Mouse (Mus musculus) left cerebral cortex, postnatal 25 days (tissue): ENCODE measurements at regions not wholly inside any gene's neighbourhood (a gene's known extent, or its start where the extent isn't known, plus 50 kb on each side); places are given as distances from the start of the nearest gene placed in this dataset.

Source experiments
- DNase-seq, 2 experiments: peaks; one replicate each; pipeline ENCODE4 v3.0.0; 2022; ENCODE audit warnings: low spot score in 2 of 2, mixed read lengths in 1 of 2
- intact Hi-C: fragments of 180-260 bp; cut with DNase I; formaldehyde crosslinking; loops from one replicate; pipeline ENCODE4 v1.15.1; 2025

GRCm38 (mm10) chrX:167011977-167012542 lies 197.1 kb downstream of the Tmsb4x start:
- DNase-seq, result no peak
- intact Hi-C loops, result no loop called here

- intact Hi-C loops, result no loop called here
These were observed 213.3 kb downstream of the Tmsb4x start for GRCm38 (mm10) chrX:166995855-166996254.

GRCm38 (mm10) chrX:166981003-166981402 lies 228.1 kb downstream of the Tmsb4x start:
- intact Hi-C loops, result no loop called here
- no peak for DNase-seq

More at GRCm38 (mm10) chrX:166995855-166996254, 213.3 kb downstream of the Tmsb4x start:
- no peak for DNase-seq

GRCm38 (mm10) chrX:166980504-166980903 lies 228.6 kb downstream of the Tmsb4x start:
- DNase-seq, result no peak
- intact Hi-C loops, result no loop called here

GRCm38 (mm10) chrX:166977029-166977428 lies 232.1 kb downstream of the Tmsb4x start:
- no peak for DNase-seq
- intact Hi-C loops, result no loop called here

- intact Hi-C loops, result no loop called here
- no peak for DNase-seq
These were observed 237.4 kb downstream of the Tmsb4x start for GRCm38 (mm10) chrX:166971721-166972120.

- peak in 1 of 2 experiments; percentile 31 for DNase-seq
- intact Hi-C loops, result loop anchor here (10.0 kb wide), 1 partner anchor 240 kb away; the partner anchor contains the start of gene Tmsb4x
These were observed 244.2 kb downstream of the Tmsb4x start for GRCm38 (mm10) chrX:166964656-166965582.

- intact Hi-C loops, result loop anchor here (5.0 kb wide), 1 partner anchor 290 kb away; no protein-coding TSS in a partner anchor
- DNase-seq, result peak; percentile 16 to 28
These were observed 256.5 kb downstream of the Tmsb4x start for GRCm38 (mm10) chrX:166952528-166953189.

GRCm38 (mm10) chrX:166951011-166951410 lies 258.1 kb downstream of the Tmsb4x start:
- intact Hi-C loops, result loop anchor here (5.0 kb wide), 1 partner anchor 289 kb away; no protein-coding TSS in a partner anchor
- peak in 1 of 2 experiments; percentile 3 for DNase-seq

- intact Hi-C loops, result no loop called here
- no peak for DNase-seq
These were observed 263.2 kb downstream of the Tmsb4x start for GRCm38 (mm10) chrX:166945915-166946314.

GRCm38 (mm10) chrX:166945476-166945875 lies 263.6 kb downstream of the Tmsb4x start:
- intact Hi-C loops, result no loop called here
- DNase-seq, result no peak

GRCm38 (mm10) chrX:166933766-166934165 lies 275.3 kb downstream of the Tmsb4x start:
- intact Hi-C loops, result no loop called here
- DNase-seq, result no peak

- DNase-seq, result no peak
- intact Hi-C loops, result no loop called here
These were observed 276.6 kb downstream of the Tmsb4x start for GRCm38 (mm10) chrX:166932472-166932871.

- intact Hi-C loops, result no loop called here
- DNase-seq, result no peak
These were observed 278.1 kb downstream of the Tmsb4x start for GRCm38 (mm10) chrX:166931048-166931447.

GRCm38 (mm10) chrX:166929716-166930420 lies 279.2 kb downstream of the Tmsb4x start:
- DNase-seq, result no peak
- intact Hi-C loops, result no loop called here

- DNase-seq, result no peak
- intact Hi-C loops, result no loop called here
These were observed 293.7 kb downstream of the Tmsb4x start for GRCm38 (mm10) chrX:166915356-166915953.

GRCm38 (mm10) chrX:166906602-166907001 lies 302.5 kb downstream of the Tmsb4x start:
- DNase-seq, result peak; percentile 4 to 52
- intact Hi-C loops, result no loop called here

- DNase-seq, result peak in 1 of 2 experiments; percentile 59
- intact Hi-C loops, result no loop called here
These were observed 308.4 kb downstream of the Tmsb4x start for GRCm38 (mm10) chrX:166900761-166901160.

GRCm38 (mm10) chrX:166895199-166895598 lies 309.7 kb upstream of the Egfl6 start:
- intact Hi-C loops, result no loop called here
- DNase-seq, result no peak
